Mouse (Mus musculus) myocyte (in vitro differentiated cells): ENCODE data around the gene Fdps.

Experiments used
- CEBPB ChIP-seq: IDR thresholded peaks from 2 replicates; pipeline ENCODE4 v1.6.1; 2011; ENCODE audit warnings: mild to moderate bottlenecking, moderate library complexity; ENCODE audit not compliant: poor library complexity, insufficient read depth, severe bottlenecking
- E2F4 ChIP-seq: IDR thresholded peaks from one replicate; pipeline ENCODE4 v1.6.1; 2011; ENCODE audit warnings: mild to moderate bottlenecking, control low read depth, moderate library complexity; ENCODE audit not compliant: insufficient read depth
- MAX ChIP-seq: IDR thresholded peaks from one replicate; pipeline ENCODE4 v1.6.1; 2011; ENCODE audit warnings: low read depth, mild to moderate bottlenecking, control low read depth
- MYOD1 ChIP-seq, 3 experiments: IDR thresholded peaks; one replicate each; pipeline ENCODE4 v1.6.1; 2011; ENCODE audit warnings: control low read depth in 2 of 3, low read depth in 2 of 3, mild to moderate bottlenecking in 2 of 3, moderate library complexity in 1 of 3; ENCODE audit not compliant: insufficient read length in 2 of 3, control insufficient read depth in 1 of 3
- MYOG ChIP-seq, 3 experiments: IDR thresholded peaks; one replicate each; pipeline ENCODE4 v1.6.1; 2011; ENCODE audit warnings: control low read depth in 2 of 3, low read depth in 2 of 3, mild to moderate bottlenecking in 2 of 3; ENCODE audit not compliant: insufficient read length in 2 of 3, control insufficient read depth in 1 of 3, insufficient read depth in 1 of 3
- POLR2A ChIP-seq: IDR thresholded peaks from one replicate; pipeline ENCODE4 v1.6.1; 2011; ENCODE audit warnings: low read depth, mild to moderate bottlenecking, control low read depth, moderate library complexity; ENCODE audit not compliant: insufficient read length
- POLR2AphosphoS2 ChIP-seq: IDR thresholded peaks from one replicate; pipeline ENCODE4 v1.6.1; 2011; ENCODE audit warnings: low read depth, control low read depth; ENCODE audit not compliant: insufficient read length
- REST ChIP-seq: IDR thresholded peaks from one replicate; pipeline ENCODE4 v1.6.1; 2011; ENCODE audit warnings: mild to moderate bottlenecking, control low read depth, moderate library complexity; ENCODE audit not compliant: insufficient read depth, insufficient read length
- SRF ChIP-seq: IDR thresholded peaks from one replicate; pipeline ENCODE4 v1.6.1; 2011; ENCODE audit warnings: low read depth; ENCODE audit not compliant: control insufficient read depth, insufficient read length
- TCF12 ChIP-seq: IDR thresholded peaks from one replicate; pipeline ENCODE4 v1.6.1; 2011; ENCODE audit warnings: mild to moderate bottlenecking, control low read depth; ENCODE audit not compliant: poor library complexity, insufficient read depth, severe bottlenecking
- TCF3 ChIP-seq: IDR thresholded peaks from one replicate; pipeline ENCODE4 v1.6.1; 2011; ENCODE audit warnings: low read depth, control low read depth; ENCODE audit not compliant: insufficient read length
- USF1 ChIP-seq: IDR thresholded peaks from one replicate; pipeline ENCODE4 v1.6.1; 2011; ENCODE audit warnings: low read depth, mild to moderate bottlenecking, control low read depth, moderate library complexity

- no peak for TF ChIP-seq MAX
- no peak for TF ChIP-seq POLR2AphosphoS2
- TF ChIP-seq POLR2A: no peak
- TF ChIP-seq MYOG (IDR thresholded peaks at IDR 0.05; ENCODE audit: control insufficient read depth in 1 of 3, insufficient read depth in 1 of 3, insufficient read length in 2 of 3, low read depth in 2 of 3): no peak
- TF ChIP-seq USF1: no peak
- no peak for TF ChIP-seq CEBPB
- no peak for TF ChIP-seq REST
- TF ChIP-seq TCF12: no peak
- TF ChIP-seq MYOD1 (IDR thresholded peaks at IDR 0.05; ENCODE audit: control insufficient read depth in 1 of 3, insufficient read length in 2 of 3, low read depth in 2 of 3): no peak
- TF ChIP-seq E2F4: no peak
- no peak for TF ChIP-seq SRF
- TF ChIP-seq TCF3: no peak
These were observed 17.0 kb downstream of the Fdps start for GRCm38 (mm10) chr3:89084654-89085190.
